Mouse (Mus musculus) adrenal gland (tissue): ENCODE measurements around the gene Ube2r2.

Experiments used
- intact Hi-C: fragments of 180-260 bp; cut with DNase I; formaldehyde crosslinking; loops from one replicate; pipeline ENCODE4 v1.15.1; 2025
- long read RNA-seq, 2 experiments: library from polyadenylated mRNA; unstranded; transcript quantifications; one replicate each; pipeline ENCODE4 v2.0.0; 2020; ENCODE audit warnings: borderline replicate concordance in 1 of 2; ENCODE audit not compliant: insufficient replicate concordance in 1 of 2

Gene Ube2r2
- long read RNA-seq, experiment 1, transcript Ube2r2-201 (5 exons, 3,600 nt): major isoform, 63 of 72 reads
- long read RNA-seq, experiment 1, partial matches to known transcripts: 6 of 72 reads
- long read RNA-seq, experiment 1, other reads (novel, unspliced or antisense): 2 of 72 reads
- long read RNA-seq, experiment 2, transcript Ube2r2-201 (5 exons, 3,600 nt): major isoform, 56 of 62 reads
- long read RNA-seq, experiment 2, partial matches to known transcripts: 2 of 62 reads
- long read RNA-seq, experiment 2, other reads (novel, unspliced or antisense): 4 of 62 reads

DNA sequence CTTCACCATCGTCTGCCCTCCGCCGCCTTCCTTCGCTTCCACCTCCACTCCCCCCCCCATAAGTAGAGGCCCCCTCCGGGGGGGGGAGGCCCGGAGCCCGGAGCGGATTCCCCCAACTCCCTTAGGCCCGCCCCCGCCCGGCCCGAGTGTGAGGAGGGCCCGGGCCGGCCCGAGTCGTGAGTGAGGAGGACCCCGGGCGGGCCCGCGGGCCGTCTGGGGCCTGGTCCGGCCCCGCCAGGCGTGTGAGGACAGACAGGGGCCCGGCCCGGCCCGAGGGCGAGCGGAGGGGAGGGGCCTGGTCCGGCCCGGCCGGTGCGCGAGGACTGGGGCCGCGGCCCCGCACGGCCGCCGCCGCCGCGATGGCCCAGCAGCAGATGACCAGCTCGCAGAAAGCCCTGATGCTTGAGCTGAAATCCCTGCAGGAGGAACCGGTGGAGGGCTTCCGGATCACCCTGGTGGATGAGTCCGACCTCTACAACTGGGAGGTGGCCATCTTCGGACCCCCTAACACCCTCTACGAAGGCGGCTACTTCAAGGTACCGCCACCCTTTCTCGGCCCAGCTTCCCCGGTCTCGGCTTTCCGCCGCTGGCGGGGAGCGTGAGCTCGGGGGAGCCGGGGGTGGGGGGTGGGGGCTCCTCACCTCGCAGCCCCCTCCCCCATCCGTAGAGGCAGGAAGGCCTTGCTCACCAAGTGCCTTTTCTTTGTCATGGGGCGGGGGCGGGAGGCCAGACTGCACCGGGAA lies at the start of gene Ube2r2:
TSS of gene Ube2r2 (plus strand) at position 33 of the 743 bp plus-strand sequence.
- intact Hi-C loops: no loop called here

DNA sequence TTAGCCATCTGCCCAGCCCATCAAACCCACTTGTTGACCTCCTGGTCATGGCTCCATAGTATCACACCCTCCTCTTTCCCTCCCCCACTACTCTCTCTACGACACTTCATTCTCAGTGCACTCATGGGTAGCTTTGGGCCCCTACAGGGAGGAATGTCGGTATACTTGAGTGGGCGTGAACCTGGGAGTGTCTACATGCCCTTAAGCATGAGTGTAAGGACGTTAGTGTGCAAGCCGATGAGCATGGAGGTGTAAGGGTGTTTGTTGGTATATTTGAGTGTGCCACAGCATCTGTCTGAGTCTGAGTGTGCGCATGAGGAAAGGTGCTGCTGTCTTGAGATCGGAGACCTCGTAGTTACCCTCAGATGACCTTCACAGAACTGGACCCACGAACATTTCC lies 48.6 kb upstream of the Ube2r2 start:
- intact Hi-C loops: no loop called here

DNA sequence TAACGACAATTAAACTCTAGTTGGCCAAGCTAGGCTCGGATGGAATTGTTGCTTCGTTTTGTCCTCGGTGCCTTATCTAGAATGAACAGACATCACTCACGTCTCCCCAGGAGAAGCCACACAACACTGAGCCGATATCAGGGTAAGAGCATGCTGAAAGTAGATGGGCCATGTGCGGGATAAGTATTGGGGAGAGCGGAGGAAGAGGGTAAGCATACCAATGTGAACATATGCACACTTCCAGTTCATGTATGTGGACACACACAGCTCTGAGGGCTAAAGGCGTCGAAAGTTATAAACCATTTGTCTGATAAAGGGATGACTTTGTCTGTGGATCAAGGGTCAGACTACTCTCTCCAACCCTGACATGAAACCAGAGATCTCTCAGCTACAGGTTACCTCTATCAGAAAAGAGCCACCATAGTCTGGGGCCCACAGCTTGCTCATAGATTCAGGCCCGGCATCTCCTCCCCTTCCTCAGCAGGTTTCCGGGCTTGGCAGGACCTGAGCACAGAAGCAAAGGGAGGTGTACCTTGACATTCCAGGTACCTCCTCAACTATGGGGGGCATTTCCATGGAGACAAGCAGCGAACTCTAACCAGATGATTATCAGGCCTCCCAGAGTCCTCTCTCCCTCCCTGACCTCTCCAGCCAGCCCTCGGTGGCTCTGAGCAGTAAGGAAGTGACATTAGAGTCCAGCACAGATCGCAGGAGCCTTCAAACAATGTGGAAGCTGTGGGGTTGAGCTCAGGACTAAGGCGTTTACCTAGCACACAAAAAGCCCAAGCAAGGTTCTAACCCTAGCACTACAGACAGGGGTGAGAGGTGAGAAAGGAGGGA lies 47.9 kb upstream of the Ube2r2 start:
- intact Hi-C loops: no loop called here

DNA sequence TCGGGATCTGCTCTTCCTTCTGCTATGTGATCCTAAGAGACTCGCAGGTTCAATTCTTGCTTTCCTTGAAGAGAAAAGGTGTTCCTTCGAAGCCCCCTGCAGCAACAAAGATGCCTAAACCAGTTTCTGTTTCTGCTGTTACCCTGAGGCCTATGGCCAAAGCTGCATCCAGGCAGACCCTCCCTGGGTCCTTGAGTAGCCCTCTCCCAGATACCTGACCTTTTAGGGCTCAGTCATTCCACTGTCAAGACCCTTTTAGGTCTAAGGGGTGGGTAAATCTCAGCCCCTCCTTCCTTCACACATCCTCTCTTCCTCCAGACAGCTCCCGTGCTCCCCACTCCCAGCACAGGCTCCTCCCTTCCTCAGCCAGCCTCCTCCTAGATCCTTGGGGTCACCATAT lies 46.4 kb upstream of the Ube2r2 start:
- intact Hi-C loops: no loop called here

DNA sequence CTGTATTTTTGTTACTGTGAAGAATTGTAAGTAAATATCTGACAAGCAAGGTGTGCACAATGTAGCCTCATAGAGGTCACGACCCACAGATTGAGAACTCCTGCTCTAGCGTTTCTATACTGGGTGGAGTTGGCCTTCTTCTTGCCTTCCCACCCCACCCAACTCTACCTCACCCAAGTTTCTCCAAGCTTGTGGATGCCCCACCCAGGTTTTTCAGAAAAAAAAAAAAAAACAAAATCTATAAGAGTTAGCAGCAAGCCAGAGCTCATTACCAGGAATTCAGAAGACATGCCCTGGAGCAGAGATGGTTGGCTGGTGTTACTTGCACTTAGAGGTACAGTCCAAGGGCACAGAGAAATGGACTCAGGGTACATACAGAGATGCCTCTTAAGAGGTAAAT lies 45.8 kb upstream of the Ube2r2 start:
- intact Hi-C loops: no loop called here

DNA sequence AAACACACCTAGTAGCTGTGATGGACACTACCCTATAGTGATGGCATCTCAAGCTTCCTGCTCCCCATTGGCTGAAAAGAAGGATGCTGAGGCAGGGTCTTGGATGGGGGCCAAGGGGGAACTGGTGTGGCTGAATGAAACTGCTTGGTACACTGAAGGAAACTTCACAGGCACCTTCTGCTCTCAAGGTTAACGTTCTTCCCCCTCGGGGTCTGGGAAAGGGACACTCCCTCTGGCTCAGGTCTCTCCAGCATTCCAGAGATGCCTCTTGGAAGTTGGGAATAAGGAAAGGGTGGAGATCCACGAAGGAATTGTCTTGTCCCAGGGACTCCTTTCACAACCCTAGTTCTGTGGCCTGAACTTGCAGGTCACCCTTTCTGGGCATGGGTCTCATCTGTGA lies 44.2 kb upstream of the Ube2r2 start:
- intact Hi-C loops: no loop called here

DNA sequence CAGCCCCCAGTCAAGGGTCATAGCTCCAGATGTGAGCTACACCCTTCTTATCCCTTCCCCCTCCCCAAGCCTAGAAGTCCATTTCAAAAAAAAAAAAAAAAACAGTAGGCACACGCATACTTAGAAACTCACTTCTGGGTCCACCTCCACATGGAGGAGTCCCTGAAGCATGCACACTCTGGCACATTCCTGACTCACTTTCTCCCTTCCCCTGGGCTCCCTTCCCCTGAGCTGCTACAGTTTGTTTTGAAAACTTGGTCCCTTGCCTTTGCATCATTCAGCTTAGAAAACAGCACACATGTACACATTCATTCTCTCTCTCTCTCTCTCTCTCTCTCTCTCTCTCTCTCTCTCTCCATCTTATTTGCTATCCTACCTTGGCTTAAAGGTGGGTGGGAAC lies 42.6 kb upstream of the Ube2r2 start:
- intact Hi-C loops: no loop called here

DNA sequence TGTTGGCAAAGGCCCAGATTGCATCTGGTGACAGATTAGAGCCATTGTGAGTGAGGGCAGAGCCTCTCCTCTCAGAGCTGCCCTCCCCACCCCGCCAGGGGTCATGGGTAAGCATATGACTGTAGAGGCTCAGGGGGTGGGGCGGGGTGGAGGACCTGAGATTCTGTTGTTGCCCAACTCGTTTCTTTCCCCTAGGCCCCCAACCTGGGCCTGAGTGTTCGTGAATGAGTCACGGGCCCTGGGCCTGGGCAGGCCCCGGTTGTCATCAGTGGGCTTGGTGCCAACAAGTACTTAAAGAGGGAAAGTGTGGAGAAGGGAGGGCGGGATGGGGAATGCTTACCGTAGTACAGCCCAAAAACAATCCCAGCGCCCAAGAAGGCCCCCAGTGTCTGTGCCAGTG lies 41.2 kb upstream of the Ube2r2 start:
- intact Hi-C loops: no loop called here

DNA sequence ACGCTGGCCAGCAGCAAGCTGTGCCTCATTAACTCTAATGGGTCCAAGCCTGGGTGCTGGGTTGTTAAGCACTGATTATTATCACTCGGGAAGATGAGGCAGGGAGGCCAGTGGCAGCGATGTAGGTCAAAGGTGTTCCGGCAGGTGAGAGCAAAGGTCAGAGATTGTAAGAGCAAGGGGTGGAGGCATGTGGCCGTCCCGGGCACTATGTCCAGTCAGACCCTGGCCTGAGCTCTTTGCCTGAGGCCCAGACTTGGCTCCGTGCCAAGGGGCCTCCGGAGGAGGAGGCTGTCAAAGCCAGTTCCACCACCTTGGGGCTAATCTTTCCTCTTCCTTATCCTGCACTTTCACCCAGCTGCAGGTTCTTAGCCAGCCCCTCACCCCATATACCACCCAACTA lies 39.4 kb upstream of the Ube2r2 start:
- intact Hi-C loops: no loop called here

DNA sequence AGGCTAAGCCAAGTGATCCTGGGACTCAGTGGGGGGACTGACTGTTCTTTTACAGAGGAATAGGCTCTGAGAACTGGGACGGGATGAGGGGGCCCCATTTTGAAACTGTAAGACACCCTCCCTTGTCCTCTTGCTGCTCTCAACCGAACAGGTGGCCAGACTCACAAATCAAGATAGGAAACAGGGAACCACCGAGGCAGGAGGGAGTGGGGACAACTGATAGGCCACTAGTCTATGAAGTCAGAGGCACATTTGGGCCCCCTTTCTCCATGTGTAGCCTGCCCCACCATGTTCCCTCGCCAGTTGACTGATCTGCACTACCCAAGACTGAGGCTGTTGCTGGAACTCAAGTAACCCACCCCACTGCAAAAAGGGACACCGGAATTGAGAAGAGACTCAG lies 38.7 kb upstream of the Ube2r2 start:
- intact Hi-C loops: no loop called here

DNA sequence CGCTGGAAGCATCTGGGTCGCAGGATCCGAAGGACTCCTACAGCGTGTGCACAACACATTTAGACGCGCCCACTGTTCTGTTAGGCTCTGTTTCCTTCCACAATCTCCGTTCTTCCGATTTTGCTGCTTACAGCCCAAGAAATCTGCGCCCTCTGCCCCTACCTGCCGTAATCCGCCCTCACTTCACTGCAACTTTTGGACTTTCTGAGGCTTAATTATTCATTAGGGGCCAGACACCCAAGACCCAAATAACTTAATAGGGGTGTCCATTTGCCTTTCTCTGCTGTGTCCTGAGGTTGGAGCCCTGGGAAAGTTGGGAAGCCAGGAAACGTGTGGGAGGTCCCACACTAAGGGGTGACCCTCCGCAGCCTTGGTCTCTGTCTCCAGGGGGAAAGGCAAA lies 38.2 kb upstream of the Ube2r2 start:
- intact Hi-C loops: no loop called here

DNA sequence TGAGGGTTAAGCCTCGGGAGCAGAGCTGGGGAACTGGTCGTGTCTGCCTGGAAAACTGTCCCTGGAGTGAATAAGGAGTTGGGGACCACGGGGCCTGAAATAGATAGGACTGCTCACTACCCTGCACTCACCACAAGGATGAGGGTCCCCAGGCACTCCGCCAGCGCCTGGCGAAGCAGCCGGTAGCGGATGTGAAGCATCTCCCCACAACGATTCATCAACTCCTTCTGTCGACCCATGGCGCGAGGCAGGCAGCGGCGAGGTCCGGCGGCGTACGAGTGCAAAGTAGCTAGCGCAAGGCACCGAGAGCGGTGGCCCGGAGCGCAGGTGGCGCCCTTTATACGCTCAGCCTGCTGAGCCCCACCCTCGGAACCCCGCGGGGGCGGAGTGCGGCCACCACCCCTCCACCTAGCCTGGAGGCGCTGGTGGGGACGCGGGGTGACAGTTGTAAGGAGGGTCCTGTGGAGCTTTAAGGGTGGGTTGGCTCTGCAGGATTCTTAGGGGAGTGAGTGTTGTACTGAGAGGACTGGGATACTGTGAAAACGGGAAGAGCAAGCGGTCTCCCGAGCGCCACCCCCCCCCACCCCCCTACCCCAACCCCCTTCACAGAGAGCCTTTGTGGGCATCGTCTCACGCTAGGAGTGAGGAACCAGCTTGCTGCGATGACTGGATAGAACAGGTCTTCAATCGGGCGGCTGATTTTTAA lies 37.5 kb upstream of the Ube2r2 start, which contains the start of gene Aqp3:
TSS of gene Aqp3 (minus strand) at position 313 of the 706 bp plus-strand sequence.
- intact Hi-C loops: no loop called here

DNA sequence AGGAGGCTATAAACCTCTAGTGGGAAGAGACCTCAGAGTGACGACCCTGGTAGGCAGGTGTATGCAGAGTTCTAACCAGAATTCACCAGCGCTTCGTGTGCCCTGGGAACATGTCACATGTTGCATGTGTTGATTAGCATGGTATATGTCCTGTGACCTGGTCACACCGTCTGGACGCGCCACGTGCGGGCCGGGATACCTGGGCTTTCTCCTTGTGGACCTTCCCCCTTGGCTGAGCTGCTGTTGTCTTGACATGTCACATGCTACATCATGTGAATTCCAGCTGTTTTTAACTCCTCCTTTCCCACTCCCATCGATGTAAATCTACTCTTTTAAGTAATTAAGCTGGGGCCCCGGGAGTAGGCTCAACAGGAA lies 37.0 kb upstream of the Ube2r2 start:
- intact Hi-C loops: no loop called here

DNA sequence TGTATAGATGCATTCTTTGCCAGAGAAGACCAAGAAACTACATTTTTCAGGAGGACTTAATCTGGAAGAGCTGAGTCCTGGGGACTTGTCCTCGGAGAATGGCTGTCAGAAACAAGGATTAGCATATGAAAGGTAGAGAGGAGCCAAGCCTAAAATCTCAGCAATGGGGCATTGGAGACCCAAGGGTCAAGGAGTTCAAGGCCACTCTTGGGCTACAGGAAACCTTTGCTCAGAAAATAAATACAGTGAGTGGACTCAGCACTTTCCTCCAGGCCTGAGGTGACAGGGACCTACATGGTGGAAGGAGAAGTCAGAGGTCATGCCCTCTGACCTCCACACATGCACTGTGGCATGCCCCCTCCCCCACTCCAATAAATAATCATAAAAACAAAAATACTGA lies 34.6 kb upstream of the Ube2r2 start:
- intact Hi-C loops: no loop called here

DNA sequence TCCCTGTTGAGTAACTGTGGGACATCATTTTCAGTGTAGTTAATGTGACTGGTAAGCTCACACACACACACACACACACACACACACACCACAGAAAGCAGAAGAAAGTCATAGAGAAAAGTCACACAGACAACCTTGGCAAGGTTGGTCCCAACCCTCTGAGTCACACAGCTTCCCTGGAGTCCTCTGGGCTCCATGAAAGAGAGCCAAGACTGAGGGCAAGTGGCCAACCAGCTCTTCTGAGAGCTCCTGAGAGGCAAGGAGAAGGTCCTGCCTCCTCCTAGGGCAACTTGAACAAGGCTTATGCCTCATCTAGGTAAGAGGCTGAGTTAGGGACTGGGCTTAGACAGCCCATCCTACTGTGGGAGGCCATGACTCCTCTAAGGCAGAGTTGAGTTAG lies 32.6 kb upstream of the Ube2r2 start:
- intact Hi-C loops: no loop called here

DNA sequence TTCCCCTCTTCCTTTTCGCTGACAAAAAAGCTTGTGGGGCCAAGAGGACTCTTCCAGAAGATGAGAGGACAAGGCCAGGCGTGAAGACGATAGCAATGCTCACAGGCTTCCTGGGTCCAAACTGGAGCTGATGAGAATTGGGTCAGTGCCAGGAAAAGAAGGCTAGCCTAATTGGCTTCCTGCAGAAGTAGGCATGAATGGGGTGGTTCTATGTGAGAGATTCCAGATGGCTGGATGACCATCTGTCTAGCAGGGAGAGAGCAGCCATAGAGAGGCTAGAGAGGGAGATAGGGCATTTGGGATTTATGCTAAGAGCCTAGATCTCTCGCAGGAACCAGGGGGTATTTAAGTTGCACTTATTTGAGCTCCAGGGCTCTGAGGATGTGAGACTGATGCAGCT lies 28.1 kb upstream of the Ube2r2 start:
- intact Hi-C loops: no loop called here

DNA sequence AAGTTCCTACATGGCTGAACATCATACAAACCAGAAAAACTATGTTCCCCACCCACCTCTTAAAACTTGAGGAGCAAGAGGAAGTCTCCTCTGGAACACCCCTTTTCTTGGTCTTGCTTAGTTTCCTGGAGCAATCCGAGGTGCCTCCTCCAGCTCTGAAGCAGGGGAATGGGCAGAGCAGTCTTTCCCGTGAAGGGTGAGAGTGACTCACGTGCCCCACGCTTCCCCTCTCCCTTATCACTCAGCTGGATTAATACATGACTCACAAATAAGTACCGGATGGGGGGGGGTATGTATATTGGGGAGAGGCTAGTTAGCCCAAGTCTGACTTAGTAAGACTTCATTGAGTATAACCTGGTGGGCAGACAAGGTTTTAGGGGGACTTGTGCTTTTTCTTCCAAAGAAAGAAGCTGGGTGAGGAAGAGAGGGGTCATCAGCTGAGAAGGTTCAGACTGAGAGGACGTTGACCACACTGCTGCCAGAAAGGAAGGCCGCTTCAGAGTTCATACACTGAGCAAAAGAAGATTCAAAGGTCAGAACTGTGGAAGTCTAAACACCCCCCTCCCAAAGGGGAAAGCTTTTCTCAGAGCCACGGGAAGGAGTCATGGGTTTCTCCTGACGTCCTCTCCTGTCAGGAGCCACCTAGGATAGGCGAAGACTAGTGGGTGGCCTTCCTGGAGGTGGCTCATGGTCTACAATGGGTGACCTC lies 26.7 kb upstream of the Ube2r2 start:
- intact Hi-C loops: no loop called here

DNA sequence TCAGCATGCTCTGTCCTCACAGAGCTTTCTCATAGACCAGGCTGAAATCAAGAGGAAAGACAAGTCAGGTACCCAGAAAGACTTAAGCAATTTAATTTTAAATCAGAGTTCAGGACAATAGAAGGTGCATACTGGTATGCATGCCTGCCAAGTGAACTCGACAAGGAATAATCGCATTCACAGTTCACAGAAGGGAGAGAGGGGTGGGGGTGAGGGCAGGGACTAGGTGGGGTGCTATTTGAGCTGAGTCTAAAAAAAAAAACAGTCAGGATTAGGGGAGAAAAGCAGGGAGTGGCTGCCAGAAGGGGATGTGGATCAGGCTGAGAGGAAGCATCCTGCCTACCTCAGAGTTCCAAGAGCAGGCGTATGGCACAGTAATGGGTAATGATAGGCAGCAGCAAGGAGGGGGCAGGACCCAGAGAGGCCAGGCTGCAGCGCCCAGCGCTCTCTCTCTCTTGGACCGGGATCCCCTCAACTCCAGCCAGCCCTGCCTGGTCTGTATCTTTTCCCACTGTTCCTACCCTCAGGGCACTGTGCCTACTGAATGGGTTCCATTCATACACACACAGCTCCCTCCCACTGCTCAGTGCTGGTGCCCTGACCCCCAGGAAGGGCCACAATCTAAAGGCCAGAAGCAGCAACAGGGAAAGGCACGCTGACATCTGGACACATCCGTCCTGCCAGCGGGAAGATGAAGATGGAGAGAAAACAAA lies 21.0 kb upstream of the Ube2r2 start:
- intact Hi-C loops: no loop called here

DNA sequence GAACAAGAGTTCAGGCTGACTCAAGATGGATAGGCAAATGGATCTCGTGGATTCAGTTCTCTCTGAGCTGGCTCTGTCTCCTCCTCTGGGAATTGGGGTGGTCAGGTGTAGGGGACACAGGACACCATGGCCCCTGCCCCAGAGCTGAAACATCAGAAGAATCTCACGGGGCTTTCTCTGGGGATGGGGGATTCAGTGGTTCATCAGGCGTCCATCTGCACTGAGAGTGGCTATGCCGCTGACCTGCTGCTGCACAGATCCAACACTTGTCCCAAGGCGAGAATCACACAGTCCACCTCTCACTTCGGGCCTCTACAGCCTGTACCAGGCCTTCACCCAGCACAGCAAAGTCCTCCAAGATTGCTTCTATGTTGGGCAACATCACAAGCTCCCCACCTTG lies 20.5 kb upstream of the Ube2r2 start:
- intact Hi-C loops: no loop called here

DNA sequence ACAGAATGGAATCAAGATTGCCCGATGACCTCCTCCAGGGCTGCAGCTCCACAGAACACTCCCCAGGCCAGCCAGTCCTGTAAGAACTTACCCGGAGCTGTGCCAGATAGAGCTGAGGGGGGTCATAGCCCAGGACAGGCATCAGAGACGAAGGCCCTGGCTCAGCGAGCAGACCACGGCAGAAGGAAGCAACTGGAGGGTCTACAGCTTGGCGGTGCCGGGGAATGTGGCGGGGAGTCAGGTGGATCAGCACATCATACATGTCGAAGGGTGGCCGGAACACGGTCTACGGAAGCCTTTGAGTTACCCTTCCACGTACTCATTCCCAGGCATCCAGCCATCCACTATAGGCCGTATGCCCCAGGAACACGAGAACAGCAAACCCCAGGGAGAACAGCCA lies 19.8 kb upstream of the Ube2r2 start:
- intact Hi-C loops: no loop called here
